Mouse (Mus musculus) frontal cortex, postnatal 36 days (tissue): ENCODE measurements around the gene Gm49601.

Experiments
- DNase-seq, 2 experiments: peaks; one replicate each; pipeline ENCODE4 v3.0.0; 2022; ENCODE audit warnings: low spot score in 2 of 2

Gm49601 gene

GRCm38 (mm10) chr16:18626376-18626878 is at the start of gene Gm49601:
Gm49601 (minus strand) TSS chr16:18626427.
- peak; percentile 84 to 90 for DNase-seq

GRCm38 (mm10) chr16:18673005-18673404 is 46.8 kb upstream of the Gm49601 start:
- no peak for DNase-seq

- no peak for DNase-seq
Measured at GRCm38 (mm10) chr16:18672027-18672426, 45.8 kb upstream of the Gm49601 start.

- DNase-seq: no peak
Measured at GRCm38 (mm10) chr16:18669914-18670313, 43.7 kb upstream of the Gm49601 start.

GRCm38 (mm10) chr16:18658597-18658996 is 32.4 kb upstream of the Gm49601 start:
- no peak for DNase-seq

- DNase-seq: no peak
Measured at GRCm38 (mm10) chr16:18655372-18656098, 29.3 kb upstream of the Gm49601 start.

GRCm38 (mm10) chr16:18653290-18654160 is 27.3 kb upstream of the Gm49601 start:
- no peak for DNase-seq

GRCm38 (mm10) chr16:18649126-18649525 is 22.9 kb upstream of the Gm49601 start:
- DNase-seq: no peak

- no peak for DNase-seq
Measured at GRCm38 (mm10) chr16:18645329-18645728, 19.1 kb upstream of the Gm49601 start.

- DNase-seq: no peak
Measured at GRCm38 (mm10) chr16:18644485-18644884, 18.3 kb upstream of the Gm49601 start.

- no peak for DNase-seq
Measured at GRCm38 (mm10) chr16:18643406-18643998, 17.3 kb upstream of the Gm49601 start.

GRCm38 (mm10) chr16:18642897-18643296 is 16.7 kb upstream of the Gm49601 start:
- DNase-seq: no peak

GRCm38 (mm10) chr16:18642291-18642690 is 16.1 kb upstream of the Gm49601 start:
- DNase-seq: peak; percentile 43 to 73

GRCm38 (mm10) chr16:18639382-18639929 is 13.2 kb upstream of the Gm49601 start:
- DNase-seq: no peak

GRCm38 (mm10) chr16:18638396-18638795 is 12.2 kb upstream of the Gm49601 start:
- DNase-seq: no peak

- no peak for DNase-seq
Measured at GRCm38 (mm10) chr16:18636804-18637203, 10.6 kb upstream of the Gm49601 start.

- DNase-seq: no peak
Measured at GRCm38 (mm10) chr16:18636401-18636800, 10.2 kb upstream of the Gm49601 start.

- no peak for DNase-seq
Measured at GRCm38 (mm10) chr16:18633333-18633732, 7.1 kb upstream of the Gm49601 start.

- no peak for DNase-seq
Measured at GRCm38 (mm10) chr16:18632816-18633215, 6.6 kb upstream of the Gm49601 start.

GRCm38 (mm10) chr16:18632059-18632458 is 5.8 kb upstream of the Gm49601 start:
- DNase-seq: peak; percentile 37 to 38

- DNase-seq: no peak
Measured at GRCm38 (mm10) chr16:18631141-18631540, 4.9 kb upstream of the Gm49601 start.

- no peak for DNase-seq
Measured at GRCm38 (mm10) chr16:18630291-18630690, 4.1 kb upstream of the Gm49601 start.
